Mouse (Mus musculus) frontal cortex, postnatal 25 days (tissue): ENCODE data around the gene Dennd1b.

Source experiments
- DNase-seq, 2 experiments: peaks; one replicate each; pipeline ENCODE4 v3.0.0; 2022; ENCODE audit warnings: low spot score in 2 of 2

Gene Dennd1b

DNA sequence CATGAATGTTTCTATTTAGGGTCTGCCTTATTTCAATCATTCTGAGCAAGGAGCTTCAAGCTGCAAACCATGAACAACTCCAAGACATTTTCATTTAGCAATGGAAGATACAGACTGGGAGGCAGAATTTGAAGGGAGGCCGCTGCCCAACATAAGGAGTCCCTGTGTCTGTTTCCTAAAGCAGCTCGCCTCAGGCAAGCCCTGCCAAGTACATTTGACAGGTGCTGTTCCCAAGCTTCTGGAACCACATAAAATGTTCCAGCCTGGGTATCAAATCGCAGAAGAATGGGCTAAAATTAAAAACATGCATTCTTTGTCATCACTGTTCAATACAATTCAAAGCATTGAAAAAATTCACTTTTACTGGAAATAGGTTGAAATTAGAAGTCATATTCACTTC lies 229.4 kb downstream of the Dennd1b start:
- DNase-seq, result no peak

DNA sequence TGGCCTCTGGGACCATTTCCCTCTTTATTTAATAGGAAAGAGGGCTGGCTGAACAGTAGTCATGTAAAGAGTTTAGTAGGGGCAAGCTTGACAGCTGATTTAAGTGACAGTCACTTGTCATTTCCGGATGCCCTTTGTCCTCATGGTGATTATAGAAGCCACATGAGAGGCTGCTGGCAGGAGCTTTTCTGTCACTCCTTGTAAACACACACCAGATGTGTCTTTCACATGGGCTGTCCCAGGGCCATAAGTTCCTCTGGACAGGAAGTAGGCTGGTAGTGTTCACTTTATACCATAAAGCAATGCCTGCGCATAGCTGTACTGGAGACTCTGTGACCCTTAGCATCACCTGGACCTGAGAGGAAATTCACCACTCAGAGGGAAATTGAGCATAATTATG lies 230.8 kb downstream of the Dennd1b start:
- no peak for DNase-seq

DNA sequence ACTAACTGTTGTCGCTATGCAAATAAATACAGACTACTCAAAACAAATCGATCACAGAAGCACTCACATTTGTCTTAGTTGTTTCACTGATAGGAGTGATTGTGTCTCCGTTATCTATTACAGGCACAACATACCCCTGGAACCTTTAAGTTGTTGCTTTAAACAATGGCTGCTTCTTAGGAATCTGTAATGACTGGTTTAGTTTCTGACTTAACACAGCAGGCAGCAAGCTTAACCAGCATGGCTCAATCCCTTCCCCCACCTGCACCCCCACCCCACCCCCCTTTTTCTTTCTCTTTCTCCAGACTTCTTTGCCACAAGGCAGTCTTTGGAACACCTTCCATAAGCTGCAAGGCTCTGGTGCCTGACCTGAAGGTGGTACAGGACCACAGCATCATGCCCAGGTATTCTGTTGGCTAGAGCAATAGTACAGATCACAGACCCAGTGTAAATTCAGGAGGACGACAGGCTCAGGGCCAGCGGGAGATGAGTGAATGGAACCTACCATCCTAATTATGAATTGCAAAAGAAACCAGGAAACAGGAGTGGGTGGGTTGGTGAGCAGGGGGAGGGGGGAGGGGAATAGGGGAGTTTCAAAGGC lies 231.3 kb downstream of the Dennd1b start:
- no peak for DNase-seq

DNA sequence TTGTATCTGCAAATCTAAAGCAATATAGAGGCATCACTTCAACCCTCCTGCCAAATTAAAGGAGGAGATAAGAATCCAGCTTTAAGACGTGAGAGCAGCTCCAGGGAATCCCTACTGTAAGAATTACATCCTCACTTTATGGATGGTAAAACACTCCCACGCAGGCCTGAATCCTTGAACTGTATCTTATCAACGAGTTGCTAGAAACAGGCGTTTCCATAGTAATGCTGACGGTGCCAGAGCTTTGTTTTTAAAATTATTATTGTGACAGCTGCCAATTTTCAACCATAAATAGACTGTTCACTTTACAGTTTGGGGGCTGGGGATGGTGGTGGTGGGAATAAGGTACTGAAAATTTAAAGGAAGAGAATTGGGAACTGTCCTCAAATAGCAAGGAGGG lies 239.8 kb downstream of the Dennd1b start:
- DNase-seq, result no peak

- DNase-seq, result no peak
Observed at GRCm38 (mm10) chr1:139206259-139206658, 243.0 kb downstream of the Dennd1b start.

DNA sequence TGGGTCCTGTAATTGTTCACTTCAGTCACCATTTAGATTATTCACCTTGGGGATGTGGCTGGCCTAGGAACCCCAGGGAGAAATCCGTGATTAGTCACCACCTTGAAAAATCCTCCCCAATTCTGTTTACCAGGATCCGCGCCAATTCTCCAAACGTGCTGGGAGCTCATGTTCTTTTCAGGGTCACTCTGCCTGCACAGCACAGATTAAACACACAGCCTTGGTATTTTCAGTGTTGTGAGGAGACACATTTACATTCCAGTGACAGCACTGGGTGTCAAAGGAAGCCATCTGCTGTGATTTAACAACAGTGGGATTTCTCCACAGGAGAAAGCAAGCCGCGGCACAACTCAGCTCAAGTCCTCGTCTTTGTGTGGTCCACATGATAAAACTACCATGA lies 246.6 kb downstream of the Dennd1b start:
- DNase-seq, result peak; percentile 6

- DNase-seq, result no peak
Observed at GRCm38 (mm10) chr1:139210505-139210904, 247.3 kb downstream of the Dennd1b start.

DNA sequence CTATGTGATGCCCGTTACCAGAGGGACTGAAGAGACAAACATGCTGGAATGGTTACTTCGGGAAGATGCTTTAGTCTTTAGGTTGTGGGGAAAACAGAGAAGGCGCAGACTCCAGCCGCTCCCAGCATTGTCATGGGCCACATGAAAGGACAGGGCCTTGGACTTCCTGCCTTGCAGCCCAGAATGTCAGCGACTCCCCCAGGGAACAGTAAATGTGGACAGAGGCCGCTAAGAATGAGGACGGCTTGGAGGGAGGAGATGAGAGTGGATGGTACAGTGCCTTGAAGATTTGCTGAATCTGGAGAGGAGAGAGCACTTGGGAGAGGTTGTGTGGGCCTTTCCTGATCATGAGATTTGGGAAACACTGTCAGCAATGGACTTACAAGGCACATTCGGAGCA lies 252.1 kb downstream of the Dennd1b start:
- DNase-seq, result no peak

DNA sequence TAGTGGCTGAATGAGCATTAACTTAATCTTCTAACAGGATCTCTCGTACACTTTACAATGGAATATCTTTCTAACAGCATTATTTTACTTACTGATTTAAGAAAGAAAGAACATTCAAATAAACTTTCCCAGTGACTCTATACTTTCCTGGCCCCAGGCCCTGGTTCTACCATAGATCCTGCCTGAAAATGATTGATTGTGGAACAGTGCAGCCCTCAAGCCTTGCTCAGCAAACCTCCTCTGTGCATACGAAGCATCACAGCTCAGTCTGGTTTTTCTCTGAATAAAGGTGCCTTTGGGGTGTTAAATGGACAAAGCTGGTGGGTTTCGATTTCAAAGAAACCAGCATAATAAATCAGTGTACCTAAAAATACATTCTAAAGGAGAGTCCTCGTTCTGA lies 260.6 kb downstream of the Dennd1b start:
- DNase-seq, result no peak

DNA sequence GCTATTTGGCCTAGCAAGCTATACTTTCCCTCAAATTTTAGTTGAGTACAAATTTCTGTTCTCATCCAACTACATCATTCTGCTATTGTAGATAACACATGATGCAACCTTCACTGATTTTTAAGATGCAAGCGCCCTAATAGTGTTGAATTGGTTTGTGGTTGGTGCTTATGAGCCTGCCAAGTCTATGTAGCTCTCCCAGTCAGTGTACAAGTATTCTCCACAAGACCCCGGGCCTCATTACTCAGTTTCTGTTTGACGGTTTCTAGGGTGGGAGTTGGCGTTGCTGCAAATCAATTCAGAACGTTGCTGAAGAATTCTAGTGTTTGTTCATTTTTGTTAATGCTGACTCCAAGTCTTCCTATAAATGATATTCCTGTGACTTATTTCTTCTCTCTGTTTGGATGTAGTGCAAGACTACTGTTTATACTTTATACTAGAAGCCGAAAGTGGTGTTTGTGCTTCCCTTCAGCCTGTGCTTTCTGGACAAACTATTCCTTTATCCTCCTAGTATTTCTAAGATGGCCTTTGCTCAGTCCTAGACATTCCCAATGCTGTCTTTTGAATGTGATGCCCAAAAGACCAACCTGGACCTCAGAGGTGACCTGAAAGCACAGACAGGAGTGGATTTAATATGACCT lies 261.2 kb downstream of the Dennd1b start:
- no peak for DNase-seq
